Mouse (Mus musculus) lung, postnatal 0 days (tissue): ENCODE data around the gene Notch3.

Experiments
- CTCF ChIP-seq: IDR thresholded peaks from 2 replicates; pipeline ENCODE4 v1.5.1; 2016; ENCODE audit warnings: antibody characterized with exemption, mild to moderate bottlenecking
- EP300 ChIP-seq: IDR thresholded peaks from 2 replicates; pipeline ENCODE4 v1.6.1; 2016; ENCODE audit warnings: antibody characterized with exemption, mild to moderate bottlenecking, control low read depth

GRCm38 (mm10) chr17:32092895-32093294, 73.8 kb downstream of the Notch3 start:
- peak; percentile 29; the same call in 1 of the 2 replicates for TF ChIP-seq CTCF
- TF ChIP-seq EP300, result no peak
